Mouse (Mus musculus) gastrocnemius, adult 18-20 months (tissue): ENCODE data around the gene Arfrp1. TPM values are rescaled to one million over a fixed set of nuclear protein-coding genes. Genes with fewer than 3 reads are reported as not detected.

Experiments used
- DNase-seq: peaks from one replicate; pipeline ENCODE4 v3.0.0; 2021; ENCODE audit warnings: low spot score
- total RNA-seq, 2 experiments: library from RNA; stranded (reverse); gene quantifications; 2 replicates each; pipeline ENCODE4 v1.2.3; 2021

The Arfrp1 gene
- total RNA-seq, 2 experiments from 2014 or later, result 23.0 to 26.5 TPM

DNA sequence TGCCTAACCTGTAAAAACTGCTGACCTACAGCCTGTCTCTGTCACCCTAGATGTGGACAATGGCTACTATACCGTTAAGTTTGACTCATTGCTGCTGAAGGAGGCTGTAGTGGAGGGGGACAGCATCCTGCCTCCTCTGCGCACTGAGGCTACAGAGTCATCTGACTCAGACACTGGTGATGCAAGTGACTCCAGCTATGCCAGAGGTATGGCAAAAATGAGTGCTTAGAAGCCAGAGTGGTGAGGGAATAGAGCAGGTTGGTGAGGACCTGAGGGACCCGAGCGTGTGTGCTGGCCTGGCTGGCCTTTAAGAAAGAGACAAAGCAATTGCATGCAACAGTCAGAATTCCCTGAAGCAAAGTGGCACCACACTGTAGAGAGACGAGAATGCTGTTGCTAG, 13.5 kb upstream of the Arfrp1 start:
- DNase-seq, result no peak

DNA sequence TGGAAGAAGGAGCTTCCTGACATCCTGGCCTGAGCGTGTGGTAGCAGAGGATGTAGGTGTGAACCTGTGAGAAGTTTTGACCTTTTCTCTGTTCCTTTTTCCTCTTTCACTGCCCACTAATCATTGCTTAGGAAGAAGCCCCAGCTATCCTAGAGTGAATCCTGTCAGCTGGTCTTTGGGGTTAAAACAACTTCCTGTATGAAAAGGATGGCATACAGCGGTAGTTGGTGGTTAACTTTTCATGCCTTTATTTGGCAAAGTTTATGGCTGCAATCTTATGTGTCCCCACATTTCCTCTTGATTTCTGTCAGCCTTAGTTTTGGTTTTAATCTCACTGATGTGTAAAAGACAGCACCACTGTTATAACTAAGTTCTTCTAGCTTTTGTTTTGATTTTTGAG, 12.0 kb upstream of the Arfrp1 start:
- no peak for DNase-seq

- no peak for DNase-seq
These were observed 10.6 kb upstream of the Arfrp1 start for GRCm38 (mm10) chr2:181375787-181376186.

DNA sequence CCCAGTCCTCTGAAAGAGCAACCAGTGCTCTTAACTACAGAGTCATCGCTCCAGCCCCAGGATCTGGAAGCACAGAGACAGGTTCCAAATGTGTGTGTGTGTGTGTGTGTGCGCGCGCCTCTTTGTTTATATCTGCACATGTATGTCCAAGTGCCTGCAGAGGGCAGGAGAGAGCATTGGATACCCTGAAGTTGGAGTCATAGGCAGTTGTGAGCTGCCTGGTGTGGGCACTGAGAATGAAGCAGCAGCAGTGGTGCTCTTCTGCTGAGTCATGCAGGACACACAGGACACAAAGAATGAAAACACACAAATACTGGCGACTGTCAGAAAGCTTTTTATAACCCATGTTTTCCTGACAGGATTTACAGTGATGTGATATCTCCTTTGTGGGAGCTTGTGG, 4.8 kb upstream of the Arfrp1 start:
- no peak for DNase-seq

DNA sequence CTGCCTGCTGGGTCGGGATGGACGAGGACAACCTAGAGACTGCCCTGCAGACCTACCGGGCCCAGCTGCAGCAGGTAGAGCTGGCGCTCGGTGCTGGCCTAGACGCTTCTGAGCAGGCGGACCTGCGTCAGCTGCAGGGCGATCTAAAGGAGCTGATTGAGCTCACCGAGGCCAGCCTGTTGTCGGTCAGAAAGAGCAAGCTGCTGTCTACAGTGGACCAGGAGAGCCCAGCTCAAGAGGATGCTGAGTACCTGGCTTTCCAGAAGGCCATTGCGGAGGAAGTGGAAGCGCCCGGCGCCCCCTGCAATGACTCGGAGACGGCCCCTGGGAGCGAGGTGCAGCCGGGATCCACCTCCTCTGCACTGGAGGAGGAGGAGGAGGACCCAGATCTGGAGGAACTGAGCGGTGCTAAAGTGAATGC, 461 bp upstream of the Arfrp1 start:
- DNase-seq, result no peak

GRCm38 (mm10) chr2:181364487-181364859, 731 bp downstream of the Arfrp1 start:
- no peak for DNase-seq

DNA sequence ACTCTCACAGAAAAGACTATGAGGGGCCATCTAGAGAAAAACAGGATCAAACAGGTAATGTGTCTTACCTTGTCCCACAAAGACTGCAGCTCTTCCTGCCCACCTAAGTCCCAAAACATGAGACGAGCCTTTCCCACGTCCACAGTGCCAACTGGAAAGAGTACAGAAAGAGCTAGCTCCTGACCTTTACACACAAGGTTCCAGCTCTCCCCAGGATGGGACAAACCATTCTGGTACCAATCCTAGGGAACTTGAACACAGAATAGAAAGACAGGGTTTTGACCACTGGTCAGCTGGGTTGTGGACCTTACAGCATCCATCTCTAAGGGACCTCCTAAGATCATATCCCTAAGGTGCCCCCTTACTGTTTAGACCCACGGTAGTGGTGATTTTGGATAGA, 1.3 kb downstream of the Arfrp1 start:
- DNase-seq, result no peak

DNA sequence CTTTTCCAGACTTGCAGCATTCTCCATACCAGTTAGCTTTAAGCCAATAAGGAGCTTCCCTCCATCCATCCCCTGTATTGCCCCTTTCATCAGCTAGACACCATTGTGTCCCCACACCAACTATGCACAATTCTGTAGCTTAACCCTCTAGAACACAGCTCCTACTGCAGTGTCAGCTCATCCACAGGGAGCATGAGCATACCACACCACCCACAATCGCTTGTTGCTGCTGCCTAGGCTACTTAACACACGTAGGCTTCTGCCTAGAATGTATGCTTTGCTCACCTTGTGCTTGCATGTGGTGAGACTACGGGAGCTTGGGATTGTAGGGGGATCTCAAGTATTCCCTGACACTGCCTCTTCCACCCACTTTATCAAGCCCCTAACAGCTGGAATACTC, 8.4 kb downstream of the Arfrp1 start:
- no peak for DNase-seq

GRCm38 (mm10) chr2:181342766-181343165, 22.4 kb downstream of the Arfrp1 start:
- DNase-seq, result no peak

GRCm38 (mm10) chr2:181340426-181340825, 24.8 kb downstream of the Arfrp1 start:
- no peak for DNase-seq

DNA sequence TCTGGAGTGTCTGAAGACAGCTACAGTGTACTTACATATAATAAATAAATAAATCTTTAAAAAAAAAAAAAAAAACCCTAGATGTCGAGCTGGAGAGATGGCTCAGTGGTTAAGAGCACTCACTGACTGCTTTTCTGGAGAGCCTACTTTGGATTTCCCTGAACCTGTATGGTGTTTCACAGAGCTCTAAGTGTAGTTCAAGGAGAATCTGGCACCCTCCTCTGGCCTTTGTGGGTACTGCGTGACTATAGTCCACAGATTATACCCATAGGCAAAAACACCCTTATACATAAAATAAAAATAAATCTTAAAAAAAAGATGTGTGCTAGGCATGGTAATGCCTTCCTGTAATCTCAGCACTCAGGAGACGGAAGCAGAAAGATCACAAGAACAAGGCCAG, 31.2 kb downstream of the Arfrp1 start:
- DNase-seq, result peak; percentile 71

GRCm38 (mm10) chr2:181332542-181332941, 32.7 kb downstream of the Arfrp1 start:
- DNase-seq, result no peak

DNA sequence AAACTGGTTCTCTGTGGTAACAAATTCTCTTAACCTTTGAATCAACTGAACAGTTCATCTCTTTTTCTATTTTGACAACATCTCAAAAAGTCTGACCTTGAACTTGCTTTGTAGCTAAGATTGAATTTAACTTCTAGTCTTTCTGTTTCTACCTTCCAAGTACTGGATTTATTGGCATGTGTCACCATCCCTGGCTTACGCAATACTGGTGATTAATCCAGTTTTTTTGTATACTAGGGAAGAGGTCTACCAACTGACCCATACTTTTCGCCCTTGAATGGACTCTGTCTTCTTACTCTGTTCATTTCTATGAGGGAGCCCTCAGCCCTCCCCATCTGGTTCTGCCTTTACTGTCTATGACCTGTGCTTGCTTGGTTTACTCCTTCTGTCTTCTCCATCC, 39.1 kb downstream of the Arfrp1 start:
- no peak for DNase-seq

DNA sequence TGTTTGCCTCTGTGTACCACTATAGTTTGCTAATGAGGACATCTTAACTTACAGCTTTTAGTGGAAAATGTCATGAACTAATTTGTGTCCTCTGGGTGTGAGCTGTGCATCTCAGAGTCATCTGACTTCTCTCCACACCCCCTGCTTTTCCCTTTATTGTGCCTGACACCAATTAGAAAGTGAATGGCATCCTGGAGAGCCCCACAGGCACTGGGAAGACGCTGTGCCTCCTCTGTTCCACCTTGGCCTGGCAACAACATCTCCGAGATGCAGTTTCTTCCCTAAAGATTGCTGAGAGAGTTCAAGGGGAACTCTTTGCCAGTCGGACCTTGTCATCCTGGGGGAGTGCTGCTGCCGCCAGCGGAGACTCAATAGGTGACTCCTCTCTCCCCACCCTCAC, 43.1 kb downstream of the Arfrp1 start:
- no peak for DNase-seq

DNA sequence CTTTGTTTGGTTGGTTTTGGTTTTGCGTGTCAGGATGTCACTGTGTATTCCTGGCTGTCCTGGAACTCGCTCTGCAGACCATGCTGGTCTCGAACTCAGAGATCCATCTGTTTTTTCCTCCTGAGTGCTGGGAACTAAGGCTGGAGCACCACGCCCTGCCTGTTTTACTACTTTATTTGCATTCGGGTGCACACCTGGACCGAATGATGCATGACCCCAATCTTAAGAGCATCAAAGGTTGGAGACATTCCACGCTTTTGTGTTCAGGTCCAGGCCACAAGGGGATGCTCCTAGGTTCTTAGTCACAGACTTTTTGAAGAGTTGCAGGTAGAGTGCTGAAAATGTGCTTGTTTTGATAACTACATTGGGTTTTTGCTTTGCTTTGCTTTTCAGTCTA, 45.1 kb downstream of the Arfrp1 start:
- DNase-seq, result no peak

GRCm38 (mm10) chr2:181319248-181320102, 45.7 kb downstream of the Arfrp1 start, which contains the start of gene Rtel1:
Gene Rtel1, plus strand, starts transcription at chr2:181319739.
- DNase-seq, result peak; percentile 87

GRCm38 (mm10) chr2:181314080-181314810, 51.0 kb downstream of the Arfrp1 start, which contains the start of gene Stmn3:
Gene Stmn3, minus strand, starts transcription at chr2:181314500.
- peak; percentile 12 for DNase-seq

GRCm38 (mm10) chr2:181313344-181314079, 51.7 kb downstream of the Arfrp1 start:
- no peak for DNase-seq

DNA sequence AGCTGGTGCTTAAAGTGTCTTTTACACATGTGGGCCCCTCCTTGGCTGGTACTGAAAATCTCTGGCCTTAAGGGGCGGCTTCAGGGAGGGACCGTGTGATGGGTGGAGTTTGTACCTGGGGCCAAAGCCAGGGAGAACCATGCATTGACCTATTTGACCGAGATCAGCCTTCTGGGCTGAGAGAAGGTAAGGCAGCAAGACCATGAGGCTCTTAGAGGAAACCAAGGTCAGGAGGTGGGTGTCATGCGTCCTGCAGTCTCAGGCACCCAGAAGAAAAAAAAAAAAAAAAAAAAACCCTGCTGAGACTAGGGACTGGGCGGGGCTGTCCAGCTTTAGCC, 52.2 kb downstream of the Arfrp1 start:
- DNase-seq, result no peak

- DNase-seq, result no peak
These were observed 52.8 kb downstream of the Arfrp1 start for GRCm38 (mm10) chr2:181312435-181312834.
